16 mouse cellular contexts compared by ENCODE assay signal in the genomic region with DNA sequence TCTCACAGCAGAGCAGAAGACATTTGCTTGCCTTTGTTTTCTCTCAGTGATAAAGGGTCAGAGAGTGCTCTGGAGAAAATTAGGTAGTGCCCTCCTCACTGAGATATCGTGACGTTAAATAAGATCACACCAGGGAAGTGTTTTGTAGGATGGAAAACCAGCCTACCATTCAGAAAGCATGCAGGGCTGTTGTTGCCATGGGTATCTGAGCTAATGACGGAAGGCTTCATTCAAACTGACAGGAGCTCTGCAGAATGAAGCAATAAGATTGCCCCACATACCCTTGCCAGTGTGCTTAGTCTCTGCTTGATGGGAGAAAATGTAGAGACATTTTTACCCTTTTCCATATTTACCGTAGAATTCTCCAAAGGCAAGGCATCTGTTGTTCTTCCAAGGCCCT. TPM values are rescaled to one million over a fixed set of nuclear protein-coding genes. Genes with fewer than 3 reads are reported as not detected.
A peak's percentile ranks its signal among the peaks of the same experiment; 100 is the strongest.
DNase-seq lines count a peak whose midpoint lies in the region; ATAC-seq and TF ChIP-seq lines count a peak whose summit lies in the region.
"Had no signal": no experiment of that assay in that cellular context is flagged by ENCODE, and none has a peak within 500 bp of the region (broad histone marks: within the 10 kb centered on the region; RNA-seq: fewer than 3 reads in every experiment).

No protein-coding gene starts in this region.

- TF ChIP-seq POLR2A in CH12.LX (IDR thresholded peaks at IDR 0.05; ENCODE audit: low read depth, low read length), result no peak

- ATAC-seq in hindbrain, embryonic 14.5 days (ENCODE audit: low FRiP score), result peak; percentile 14; the same call in 1 of the 2 replicates
- ATAC-seq in midbrain, postnatal 0 days (ENCODE audit: low FRiP score), result no peak
- ATAC-seq: liver, postnatal 0 days had no signal

- dilution Hi-C loops in CH12.LX (cut with MboI; ENCODE audit: extremely low pct_ligation_motif_present, extremely low pct_unique_long_range_greater_than_20kb, low sequenced_read_pairs), result no loop called here

- WGBS in embryonic facial prominence, embryonic 10.5 days, result 66% methylated on average over 4 of the region's 4 CpGs
- WGBS in hindbrain, embryonic 14.5 days, result 31% methylated on average over 4 of the region's 4 CpGs
- WGBS in midbrain, postnatal 0 days, result 34% methylated on average over 4 of the region's 4 CpGs

- no peak for TF ChIP-seq RAD21 in CH12.LX (IDR thresholded peaks at IDR 0.05; ENCODE audit: low read depth, low read length)

- no peak overlapping the region for H3K27ac ChIP-seq in CH12.LX (ENCODE audit: insufficient read depth, low read depth)
- 0 out of 2 replicates have a peak overlapping the region, but pooled peaks have one; percentile 35 for H3K27ac ChIP-seq in embryonic facial prominence, embryonic 10.5 days (replicated peaks)
- H3K27ac ChIP-seq in hindbrain, embryonic 14.5 days, result peak overlapping the region; percentile 61
- 0 out of 2 replicates have a peak overlapping the region, but pooled peaks have one; percentile 47 for H3K27ac ChIP-seq in midbrain, postnatal 0 days (ENCODE audit: low read depth, low read length)

- no peaks in the 10 kb centered on the region for H3K36me3 ChIP-seq in CH12.LX (replicated peaks in 1 of 2; ENCODE audit: control insufficient read depth in 1 of 2, insufficient read depth in 1 of 2, low read length in 1 of 2)
- no peaks in the 10 kb centered on the region for H3K36me3 ChIP-seq in embryonic facial prominence, embryonic 10.5 days (replicated peaks)
- H3K36me3 ChIP-seq in hindbrain, embryonic 14.5 days (replicated peaks; ENCODE audit: control insufficient read depth, insufficient read depth), result no peaks in the 10 kb centered on the region
- no peaks in the 10 kb centered on the region for H3K36me3 ChIP-seq in midbrain, postnatal 0 days (ENCODE audit: insufficient read depth, low read length)
- H3K36me3 ChIP-seq: heart, embryonic 12.5 days had no signal

- in situ Hi-C loops in CH12.LX (cut with MboI; ENCODE audit: low pct_ligation_motif_present, low pct_unique_long_range_greater_than_20kb, low sequenced_read_pairs), result no loop called here

- peak overlapping the region; percentile 39; the same call in 1 of the 2 replicates for H3K4me2 ChIP-seq in CH12.LX (ENCODE audit: insufficient read depth, low read depth, poor library complexity, severe bottlenecking)
- 0 out of 2 replicates have a peak overlapping the region, but pooled peaks have one; percentile 2 for H3K4me2 ChIP-seq in hindbrain, embryonic 14.5 days (replicated peaks)
- H3K4me2 ChIP-seq in midbrain, postnatal 0 days (ENCODE audit: low read depth, low read length, poor library complexity, severe bottlenecking), result no peak overlapping the region

- no peaks in the 10 kb centered on the region for H3K27me3 ChIP-seq in CH12.LX (replicated peaks)
- H3K27me3 ChIP-seq in embryonic facial prominence, embryonic 10.5 days (replicated peaks; ENCODE audit: low read depth, poor library complexity, severe bottlenecking), result no peaks in the 10 kb centered on the region
- H3K27me3 ChIP-seq in hindbrain, embryonic 14.5 days (ENCODE audit: control insufficient read depth, insufficient read depth, low read length), result no peaks in the 10 kb centered on the region
- H3K27me3 ChIP-seq in midbrain, postnatal 0 days (ENCODE audit: insufficient read depth, low read length), result no peaks in the 10 kb centered on the region
- H3K27me3 ChIP-seq: heart, embryonic 12.5 days had no signal

- no peak for DNase-seq in CH12.LX (ENCODE audit: extremely low read depth)
- DNase-seq in embryonic facial prominence, embryonic 10.5 days (ENCODE audit: low spot score), result no peak
- no peak for DNase-seq in hindbrain, embryonic 14.5 days (ENCODE audit: low spot score)
- no peak for DNase-seq in midbrain, postnatal 0 days (ENCODE audit: low spot score)
- DNase-seq in ovary, adult 18-20 months (ENCODE audit: low spot score), result no peak
- no peak for DNase-seq in embryo, embryonic 11 days
- no peak for DNase-seq in testis, postnatal 10 days (ENCODE audit: low spot score)
- DNase-seq: adrenal gland, adult 8-10 months; cerebellum, adult 8-10 months; heart, postnatal 36 days; kidney, postnatal 10 days; liver, postnatal 0 days; right cerebral cortex, postnatal 25 days had no signal

- H3K4me3 ChIP-seq in CH12.LX (replicated peaks in 1 of 3; ENCODE audit: low read depth in 2 of 3, low read length in 2 of 3, poor library complexity in 1 of 3), result no peak overlapping the region
- no peak overlapping the region for H3K4me3 ChIP-seq in embryonic facial prominence, embryonic 10.5 days
- H3K4me3 ChIP-seq in hindbrain, embryonic 14.5 days (replicated peaks; ENCODE audit: low read length), result no peak overlapping the region
- H3K4me3 ChIP-seq in midbrain, postnatal 0 days (ENCODE audit: low read depth, low read length), result no peak overlapping the region
- H3K4me3 ChIP-seq: erythroblast, embryonic 14.5 days; heart, embryonic 12.5 days had no signal

- no peak overlapping the region for H3K9ac ChIP-seq in CH12.LX (ENCODE audit: insufficient read depth, low read depth)
- H3K9ac ChIP-seq in hindbrain, embryonic 14.5 days, result peak overlapping the region; percentile 31; the same call in 1 of the 2 replicates
- H3K9ac ChIP-seq in midbrain, postnatal 0 days (replicated peaks; ENCODE audit: low read length, poor library complexity, severe bottlenecking), result no peak overlapping the region
- H3K9ac ChIP-seq: heart, embryonic 12.5 days; liver, postnatal 0 days had no signal

- H3K9me3 ChIP-seq in CH12.LX (replicated peaks; ENCODE audit: low read length), result no peaks in the 10 kb centered on the region
- H3K9me3 ChIP-seq in embryonic facial prominence, embryonic 10.5 days, result no peaks in the 10 kb centered on the region
- H3K9me3 ChIP-seq in hindbrain, embryonic 14.5 days (ENCODE audit: control insufficient read depth, low read length), result no peaks in the 10 kb centered on the region
- no peaks in the 10 kb centered on the region for H3K9me3 ChIP-seq in midbrain, postnatal 0 days (ENCODE audit: low read length)
- H3K9me3 ChIP-seq: heart, embryonic 12.5 days had no signal

- TF ChIP-seq EP300 in CH12.LX (IDR thresholded peaks at IDR 0.05; ENCODE audit: low read length), result no peak

- H3K4me1 ChIP-seq in CH12.LX (ENCODE audit: control insufficient read depth in 1 of 2, insufficient read depth in 2 of 2), result peaks cover 4 to 22% of the 10 kb centered on the region in 2 experiments
- H3K4me1 ChIP-seq in embryonic facial prominence, embryonic 10.5 days, result peaks cover 23% of the 10 kb centered on the region
- peaks cover 28% of the 10 kb centered on the region for H3K4me1 ChIP-seq in hindbrain, embryonic 14.5 days (replicated peaks; ENCODE audit: control insufficient read depth, insufficient read depth, low read length)
- peaks cover 14% of the 10 kb centered on the region; the same call in 1 of the 2 replicates for H3K4me1 ChIP-seq in midbrain, postnatal 0 days (ENCODE audit: insufficient read depth, low read length)

- no peaks in the 10 kb centered on the region for H3K79me2 ChIP-seq in CH12.LX (replicated peaks; ENCODE audit: control insufficient read depth, extremely low read depth, insufficient read depth, poor library complexity, severe bottlenecking)

- no peak for TF ChIP-seq CTCF in CH12.LX (conservative IDR thresholded peaks at IDR 0.05 in 1 of 2, IDR thresholded peaks at IDR 0.05 in 1 of 2; ENCODE audit: low read depth in 2 of 2, low read length in 2 of 2)
- TF ChIP-seq CTCF in midbrain, postnatal 0 days (IDR thresholded peaks at IDR 0.05), result no peak

TF ChIP-seq in CH12.LX, 34 proteins besides CTCF, POLR2A, EP300 and RAD21:
- TF ChIP-seq TBP (conservative IDR thresholded peaks at IDR 0.05; ENCODE audit: low read depth, low read length), result no peak
- TF ChIP-seq ZMIZ1 (IDR thresholded peaks at IDR 0.05; ENCODE audit: low read depth, low read length), result no peak
- TF ChIP-seq ZC3H11A (IDR thresholded peaks at IDR 0.05; ENCODE audit: low read depth, low read length), result no peak
- no peak for TF ChIP-seq ZNF384 (IDR thresholded peaks at IDR 0.05; ENCODE audit: low read depth, low read length)
- no peak for TF ChIP-seq USF1 (IDR thresholded peaks at IDR 0.05; ENCODE audit: low read depth, low read length)
TF ChIP-seq in CH12.LX: peak in this region for 0.

RNA-seq across cellular contexts. Expression of gene Map1b, which starts 33.7 kb away (rescaled TPM):
- total RNA-seq in CH12.LX (2012; rRNA removed) (0.08 and 0.13 TPM in 2 replicates), CH12.LX (2014; rRNA removed) (not detected in 2 replicates)
- polyA plus RNA-seq in CH12.LX (2012; ENCODE audit: insufficient read length, low read depth), result 0.04 TPM in 2 replicates
- polyA plus RNA-seq in embryonic facial prominence, embryonic 10.5 days (2016; fragmentation: Nextera tagmentation; extraction: Ambion mirVana), result 288 and 317 TPM in 2 replicates
- polyA plus RNA-seq in hindbrain, embryonic 14.5 days (2014; fragmentation: Nextera tagmentation; extraction: Ambion mirVana), result 2,185 and 2,283 TPM in 2 replicates
- total RNA-seq in midbrain, postnatal 0 days (2014; rRNA removed), result 913 and 940 TPM in 2 replicates
- polyA plus RNA-seq in midbrain, postnatal 0 days (2015; fragmentation: Nextera tagmentation; extraction: Ambion mirVana), result 1,865 and 2,125 TPM in 2 replicates
- total RNA-seq: MEL had no signal
- polyA plus RNA-seq: erythroblast, embryonic 14.5 days had no signal

Comparison
In these comparisons a context has a peak if more than half of its experiments do, and no peak if none do; other contexts are left out.
1. RNA of gene Map1b, which starts 33.7 kb away (polyA plus RNA-seq): 2,185 to 2,283 TPM in hindbrain, embryonic 14.5 days, 1,865 to 2,125 TPM in midbrain, postnatal 0 days and 288 to 317 TPM in embryonic facial prominence, embryonic 10.5 days; 0.04 TPM in CH12.LX; every median in the first group is over 100 times any median in the second.